Mouse (Mus musculus): ENCODE data around the gene Tut1. TPM values are rescaled to one million over a fixed set of nuclear protein-coding genes. Genes with fewer than 3 reads are reported as not detected.

The Tut1 gene
- polyA plus RNA-seq, 1 experiment from 2014 or later: 29.1 TPM

DNA sequence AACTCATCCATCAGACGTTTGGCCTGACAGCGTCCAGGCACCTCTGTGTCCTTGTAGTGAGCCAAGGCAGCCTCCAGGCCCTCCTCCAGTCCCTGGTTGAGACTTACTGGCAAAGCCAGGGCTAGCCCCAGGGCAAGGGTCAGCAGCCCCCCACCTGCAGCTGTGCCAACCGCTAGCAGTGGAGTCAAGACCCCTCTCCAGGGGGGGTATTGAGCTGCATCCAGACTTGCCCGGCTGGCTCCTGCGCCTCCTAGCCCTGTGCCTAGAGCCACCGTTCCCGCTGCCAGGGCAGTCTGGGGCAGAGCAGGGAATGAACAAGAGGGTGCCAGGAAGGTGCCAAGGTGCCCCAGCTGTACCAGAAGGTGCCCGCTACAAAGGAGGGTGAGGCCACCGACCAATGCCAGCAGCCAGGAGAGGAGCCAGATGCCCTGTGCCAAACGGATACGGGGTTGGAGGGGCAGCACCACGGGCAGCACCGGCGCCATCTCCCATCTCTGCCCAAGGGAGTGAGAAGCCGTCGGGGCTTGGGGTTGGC, 24.9 kb upstream of the Tut1 start:
- Histone ChIP-seq H3K9ac (no peak overlapping the region), H3K4me2 (peak overlapping the region; percentile 73), H3K27ac (peak overlapping the region; percentile 90; the same call in 1 of the 2 replicates), H3K9me3 (no peaks in the 10 kb centered on the region), H3K27me3 (replicated peaks) (no peaks in the 10 kb centered on the region), H3K4me1 (peaks cover 22% of the 10 kb centered on the region), H3K36me3 (peaks cover 14% of the 10 kb centered on the region), H3K4me3 (replicated peaks) (peak overlapping the region; percentile 75)
- WGBS: 27% methylated on average over 16 of the region's 16 CpGs
- ATAC-seq (ENCODE audit: insufficient read depth, low FRiP score, low read depth): no peak

GRCm38 (mm10) chr19:8929224-8930088, 24.2 kb upstream of the Tut1 start, which contains the start of the genes Rom1 and Eml3:
Gene Rom1, minus strand, starts transcription at chr19:8929356.
Gene Eml3, plus strand, starts transcription at chr19:8929552.
- peaks cover 20% of the 10 kb centered on the region for H3K36me3 ChIP-seq
- H3K4me2 ChIP-seq: peak within 1 kb of the TSS; percentile 73
- peak within 1 kb of the TSS; percentile 90 for H3K27ac ChIP-seq
- peak within 1 kb of the TSS; percentile 75 for H3K4me3 ChIP-seq (replicated peaks)
- H3K4me1 ChIP-seq: peaks cover 22% of the 10 kb centered on the region
- H3K9ac ChIP-seq: peak within 1 kb of the TSS; percentile 54
- no peaks in the 10 kb centered on the region for H3K9me3 ChIP-seq
- peak; percentile 76 for ATAC-seq (ENCODE audit: insufficient read depth, low FRiP score, low read depth)
- 0% methylated on average over 69 of the region's 74 CpGs for WGBS
- H3K27me3 ChIP-seq (replicated peaks): no peaks in the 10 kb centered on the region

- Histone ChIP-seq H3K9me3 (no peaks in the 10 kb centered on the region), H3K36me3 (peaks cover 25% of the 10 kb centered on the region), H3K4me2 (peak overlapping the region; percentile 73), H3K4me3 (replicated peaks) (peak overlapping the region; percentile 75), H3K27ac (peak overlapping the region; percentile 90), H3K9ac (peak overlapping the region; percentile 54), H3K4me1 (peaks cover 22% of the 10 kb centered on the region), H3K27me3 (replicated peaks) (no peaks in the 10 kb centered on the region)
- peak; percentile 6; the same call in 1 of the 2 replicates for ATAC-seq (ENCODE audit: insufficient read depth, low FRiP score, low read depth)
- WGBS: 6% methylated on average over 11 of the region's 11 CpGs
Measured at GRCm38 (mm10) chr19:8930117-8930516, 23.5 kb upstream of the Tut1 start.

DNA sequence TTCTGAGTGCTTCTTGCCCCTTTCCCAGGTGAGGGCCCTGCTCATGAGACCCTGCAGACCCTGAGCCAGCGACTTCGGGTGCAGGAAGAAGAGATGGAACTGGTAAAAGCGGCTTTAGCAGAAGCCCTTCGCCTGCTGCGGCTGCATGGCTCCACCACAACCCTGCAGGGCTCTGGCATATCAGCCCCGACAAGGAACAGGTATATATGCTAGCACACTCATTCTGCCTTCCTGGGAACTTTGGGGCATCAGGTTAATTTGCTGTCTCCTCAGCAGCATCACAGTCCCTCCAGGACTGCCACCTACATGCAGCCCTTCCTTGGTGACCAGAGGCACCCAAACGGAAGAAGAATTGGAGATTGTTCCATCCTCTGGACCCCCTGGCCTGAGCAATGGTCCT, 22.9 kb upstream of the Tut1 start:
- H3K4me3 ChIP-seq (replicated peaks): peak overlapping the region; percentile 75
- peak overlapping the region; percentile 54; the same call in 1 of the 2 replicates for H3K9ac ChIP-seq
- H3K9me3 ChIP-seq: no peaks in the 10 kb centered on the region
- peaks cover 22% of the 10 kb centered on the region for H3K36me3 ChIP-seq
- H3K4me1 ChIP-seq: peaks cover 22% of the 10 kb centered on the region
- peak overlapping the region; percentile 73 for H3K4me2 ChIP-seq
- 84% methylated on average over 7 of the region's 7 CpGs for WGBS
- no peak for ATAC-seq (ENCODE audit: insufficient read depth, low FRiP score, low read depth)
- no peak overlapping the region for H3K27ac ChIP-seq
- no peaks in the 10 kb centered on the region for H3K27me3 ChIP-seq (replicated peaks)

DNA sequence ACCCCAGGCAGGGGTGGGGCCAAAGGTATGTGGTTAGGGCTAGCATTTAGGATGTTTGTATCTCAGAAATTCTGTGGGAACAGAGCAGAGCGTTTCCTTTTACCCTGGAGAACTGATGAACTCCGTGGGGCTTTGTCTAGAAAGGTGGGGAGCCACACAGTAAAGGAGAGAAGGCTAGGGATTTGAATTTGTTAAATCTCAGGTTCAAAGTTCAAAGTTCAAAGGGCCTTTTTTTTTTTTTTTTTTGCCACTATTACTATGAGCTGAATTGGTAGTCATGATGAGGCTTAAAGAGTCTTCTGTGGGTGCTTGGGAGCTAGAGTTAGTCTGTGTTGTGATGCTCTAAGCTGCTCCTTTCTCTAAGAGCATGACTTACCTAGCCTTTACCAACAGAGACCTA, 16.9 kb upstream of the Tut1 start:
- H3K9me3 ChIP-seq: no peaks in the 10 kb centered on the region
- H3K4me1 ChIP-seq: peaks cover 8% of the 10 kb centered on the region
- H3K4me2 ChIP-seq: no peak overlapping the region
- H3K27me3 ChIP-seq (replicated peaks): no peaks in the 10 kb centered on the region
- WGBS: 89% methylated on average over 2 of the region's 2 CpGs
- no peak for ATAC-seq (ENCODE audit: insufficient read depth, low FRiP score, low read depth)
- no peak overlapping the region for H3K27ac ChIP-seq
- H3K9ac ChIP-seq: no peak overlapping the region
- peaks cover 35% of the 10 kb centered on the region for H3K36me3 ChIP-seq
- no peak overlapping the region for H3K4me3 ChIP-seq (replicated peaks)

- Histone ChIP-seq H3K9ac (0 out of 2 replicates have a peak overlapping the region, but pooled peaks have one; percentile 50), H3K27me3 (replicated peaks) (no peaks in the 10 kb centered on the region), H3K36me3 (peaks cover 21% of the 10 kb centered on the region), H3K9me3 (no peaks in the 10 kb centered on the region), H3K4me2 (peak overlapping the region; percentile 67; the same call in 1 of the 2 replicates), H3K4me1 (peaks cover 30% of the 10 kb centered on the region), H3K27ac (peak overlapping the region; percentile 98; the same call in 1 of the 2 replicates), H3K4me3 (replicated peaks) (no peak overlapping the region)
- 76% methylated on average over 15 of the region's 15 CpGs for WGBS
- ATAC-seq (ENCODE audit: insufficient read depth, low FRiP score, low read depth): no peak
Measured at GRCm38 (mm10) chr19:8940526-8941133, 13.0 kb upstream of the Tut1 start.

DNA sequence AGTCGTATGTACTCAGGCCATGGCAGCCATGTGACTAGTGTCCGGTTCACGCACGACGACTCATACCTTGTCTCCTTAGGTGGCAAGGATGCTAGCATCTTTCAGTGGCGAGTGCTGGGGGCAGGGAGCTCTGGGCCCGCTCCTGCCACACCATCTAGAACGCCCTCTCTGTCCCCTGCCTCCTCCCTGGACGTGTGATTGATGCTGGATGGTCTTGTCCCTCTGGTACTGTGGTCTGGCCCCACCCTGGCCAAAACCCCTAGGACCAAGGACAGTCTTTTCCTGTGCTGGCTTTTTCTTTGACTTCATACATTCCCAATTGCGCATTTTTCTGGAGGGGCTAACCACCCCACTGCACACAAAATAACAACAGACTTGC, 12.5 kb upstream of the Tut1 start:
- Histone ChIP-seq H3K27me3 (replicated peaks) (no peaks in the 10 kb centered on the region), H3K4me1 (peaks cover 30% of the 10 kb centered on the region), H3K36me3 (peaks cover 26% of the 10 kb centered on the region), H3K4me2 (peak overlapping the region; percentile 67), H3K4me3 (replicated peaks) (peak overlapping the region; percentile 96), H3K27ac (peak overlapping the region; percentile 98), H3K9me3 (no peaks in the 10 kb centered on the region), H3K9ac (peak overlapping the region; percentile 50; the same call in 1 of the 2 replicates)
- 29% methylated on average over 10 of the region's 10 CpGs for WGBS
- ATAC-seq (ENCODE audit: insufficient read depth, low FRiP score, low read depth): no peak

GRCm38 (mm10) chr19:8941515-8942217, 12.0 kb upstream of the Tut1 start, which contains the start of gene Mta2:
Gene Mta2, plus strand, starts transcription at chr19:8941875.
- peak; percentile 95 for ATAC-seq (ENCODE audit: insufficient read depth, low FRiP score, low read depth)
- H3K36me3 ChIP-seq: peaks cover 31% of the 10 kb centered on the region
- H3K27me3 ChIP-seq (replicated peaks): no peaks in the 10 kb centered on the region
- H3K4me2 ChIP-seq: peak within 1 kb of the TSS; percentile 67
- H3K4me3 ChIP-seq (replicated peaks): peak within 1 kb of the TSS; percentile 96
- peak within 1 kb of the TSS; percentile 99 for H3K9ac ChIP-seq
- H3K9me3 ChIP-seq: no peaks in the 10 kb centered on the region
- under 1% methylated on average over 64 of the region's 64 CpGs for WGBS
- peak within 1 kb of the TSS; percentile 98 for H3K27ac ChIP-seq
- peaks cover 30% of the 10 kb centered on the region for H3K4me1 ChIP-seq

GRCm38 (mm10) chr19:8942276-8942964, 11.2 kb upstream of the Tut1 start:
- Histone ChIP-seq H3K4me1 (peaks cover 30% of the 10 kb centered on the region), H3K36me3 (peaks cover 30% of the 10 kb centered on the region), H3K4me3 (replicated peaks) (peak overlapping the region; percentile 96), H3K9ac (peak overlapping the region; percentile 99), H3K9me3 (no peaks in the 10 kb centered on the region), H3K4me2 (peak overlapping the region; percentile 67), H3K27ac (peak overlapping the region; percentile 98), H3K27me3 (replicated peaks) (no peaks in the 10 kb centered on the region)
- peak; percentile 43 for ATAC-seq (ENCODE audit: insufficient read depth, low FRiP score, low read depth)
- WGBS: 0% methylated on average over 46 of the region's 46 CpGs

GRCm38 (mm10) chr19:8943047-8943446, 10.6 kb upstream of the Tut1 start:
- ATAC-seq (ENCODE audit: insufficient read depth, low FRiP score, low read depth): no peak
- Histone ChIP-seq H3K4me3 (replicated peaks) (peak overlapping the region; percentile 96), H3K9me3 (no peaks in the 10 kb centered on the region), H3K4me2 (peak overlapping the region; percentile 67), H3K9ac (peak overlapping the region; percentile 99), H3K27ac (peak overlapping the region; percentile 98), H3K36me3 (peaks cover 34% of the 10 kb centered on the region), H3K4me1 (peaks cover 30% of the 10 kb centered on the region), H3K27me3 (replicated peaks) (no peaks in the 10 kb centered on the region)
- 41% methylated on average over 2 of the region's 2 CpGs for WGBS

- Histone ChIP-seq H3K9ac (no peak overlapping the region), H3K9me3 (no peaks in the 10 kb centered on the region), H3K27ac (peak overlapping the region; percentile 70; the same call in 1 of the 2 replicates), H3K27me3 (replicated peaks) (no peaks in the 10 kb centered on the region), H3K4me3 (replicated peaks) (peak overlapping the region; percentile 13), H3K4me2 (peak overlapping the region; percentile 67), H3K36me3 (peaks cover 43% of the 10 kb centered on the region), H3K4me1 (peaks cover 30% of the 10 kb centered on the region)
- WGBS: 33% methylated on average over 5 of the region's 5 CpGs
- ATAC-seq (ENCODE audit: insufficient read depth, low FRiP score, low read depth): no peak
Measured at GRCm38 (mm10) chr19:8944062-8944461, 9.6 kb upstream of the Tut1 start.

All from stomach, embryonic 15.5 days (tissue).